Mouse (Mus musculus): ENCODE measurements around the gene Traf5.

The Traf5 gene

GRCm38 (mm10) chr1:192090689-192091567 lies 1.4 kb downstream of the Traf5 start:
- no peak for DNase-seq

GRCm38 (mm10) chr1:192090281-192090680 lies 2.1 kb downstream of the Traf5 start:
- DNase-seq: no peak

- DNase-seq: no peak
Measured at GRCm38 (mm10) chr1:192089208-192090166, 2.9 kb downstream of the Traf5 start.

- DNase-seq: no peak
Measured at GRCm38 (mm10) chr1:192088011-192088410, 4.3 kb downstream of the Traf5 start.

DNA sequence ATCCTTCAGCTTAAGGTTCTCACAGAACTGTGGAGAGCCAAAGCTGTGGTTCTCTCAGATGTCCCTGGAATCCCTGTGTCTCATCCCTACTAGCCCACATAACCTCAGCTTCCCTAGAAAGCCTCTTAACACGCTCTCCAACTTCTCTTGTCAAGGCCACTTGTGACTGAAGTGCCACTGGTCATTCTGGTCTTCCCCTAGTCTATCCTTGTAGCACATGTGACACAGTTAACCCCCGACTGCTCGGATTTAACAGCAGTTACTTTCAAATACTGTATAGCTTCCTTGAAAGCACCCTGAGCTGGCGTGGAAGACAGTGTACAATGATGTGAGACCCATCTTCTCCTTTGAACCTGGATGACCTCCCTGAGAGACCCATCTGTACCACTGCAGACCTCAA lies 5.3 kb downstream of the Traf5 start:
- no peak for DNase-seq

DNA sequence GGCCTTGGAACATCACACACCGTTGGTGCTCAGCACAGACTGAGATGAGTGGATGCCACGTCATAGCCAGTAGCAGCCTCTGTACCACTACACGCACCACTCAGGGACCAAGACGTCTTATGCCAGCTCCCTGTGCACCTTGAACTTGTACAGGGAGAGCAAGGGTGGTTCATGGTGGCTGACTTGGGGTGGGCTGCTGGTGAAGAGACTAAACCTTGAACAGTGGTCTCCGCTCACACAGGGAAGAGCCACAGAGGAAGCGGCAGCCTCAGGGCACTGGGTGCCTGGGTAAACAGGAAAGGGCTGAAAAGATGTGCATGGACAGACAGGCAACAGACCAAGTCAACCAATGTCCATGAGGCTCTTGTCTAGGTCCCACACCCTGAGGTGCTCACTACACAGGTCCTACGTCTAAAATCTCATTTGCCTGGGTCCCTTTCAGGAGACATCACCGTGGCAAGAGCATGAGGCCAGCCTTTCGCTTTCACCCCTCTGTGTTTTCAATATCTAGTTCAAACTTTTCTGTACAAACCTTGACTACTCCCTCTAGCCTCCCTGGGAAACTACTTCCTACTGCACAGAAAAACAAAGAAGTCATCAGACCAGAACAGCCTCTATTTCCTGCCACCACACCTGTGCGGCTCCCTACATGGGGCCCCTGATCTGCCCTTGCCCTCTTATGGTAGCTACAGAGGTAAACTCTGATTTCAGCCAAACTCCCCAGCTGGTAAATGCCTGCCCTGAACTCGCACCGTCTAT lies 5.9 kb downstream of the Traf5 start:
- DNase-seq: no peak

GRCm38 (mm10) chr1:192085218-192085617 lies 7.1 kb downstream of the Traf5 start:
- DNase-seq: no peak

GRCm38 (mm10) chr1:192082646-192083045 lies 9.7 kb downstream of the Traf5 start:
- DNase-seq: no peak

DNA sequence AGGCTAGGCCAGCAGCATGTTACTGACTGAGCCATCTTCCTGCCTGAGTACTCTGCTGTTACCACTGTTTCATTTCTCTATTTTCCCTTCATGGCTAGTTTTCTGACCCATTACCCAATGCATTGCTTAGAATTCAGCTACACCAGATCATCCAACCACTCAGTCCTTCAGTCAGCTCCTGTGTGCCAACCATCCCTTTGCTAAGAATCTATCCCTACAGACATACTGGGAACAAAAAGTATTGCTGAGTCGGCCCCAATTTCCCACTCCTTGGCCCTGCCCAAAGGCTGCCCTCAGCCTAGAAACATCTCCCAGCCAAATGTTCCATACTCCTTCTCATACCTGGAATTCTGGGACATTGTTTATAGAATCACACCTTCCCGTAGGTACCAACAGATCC lies 11.2 kb downstream of the Traf5 start:
- no peak for DNase-seq

DNA sequence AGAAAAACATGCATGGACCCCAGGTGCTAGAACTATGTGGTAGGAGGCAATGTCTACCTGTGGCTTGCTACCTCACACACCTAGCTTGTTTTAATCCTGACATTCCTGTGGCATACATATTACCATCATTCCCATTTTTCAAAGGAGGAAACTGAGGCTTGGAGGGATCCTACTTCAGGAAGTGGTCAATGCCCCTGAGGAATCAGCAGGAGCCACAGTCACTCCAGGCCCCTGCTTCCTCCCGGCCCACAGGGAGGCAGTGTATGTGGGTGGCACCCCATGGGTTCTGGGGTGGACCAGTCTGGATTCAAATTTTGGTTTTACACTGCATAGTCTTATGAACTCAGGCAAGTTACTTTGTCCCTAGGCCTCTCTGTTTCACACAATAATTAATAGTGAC lies 13.2 kb downstream of the Traf5 start:
- no peak for DNase-seq

- peak; percentile 62 to 74 for DNase-seq
Measured at GRCm38 (mm10) chr1:192078406-192078805, 14.0 kb downstream of the Traf5 start.

GRCm38 (mm10) chr1:192076796-192077535 lies 15.4 kb downstream of the Traf5 start:
- peak; percentile 82 to 86 for DNase-seq

DNA sequence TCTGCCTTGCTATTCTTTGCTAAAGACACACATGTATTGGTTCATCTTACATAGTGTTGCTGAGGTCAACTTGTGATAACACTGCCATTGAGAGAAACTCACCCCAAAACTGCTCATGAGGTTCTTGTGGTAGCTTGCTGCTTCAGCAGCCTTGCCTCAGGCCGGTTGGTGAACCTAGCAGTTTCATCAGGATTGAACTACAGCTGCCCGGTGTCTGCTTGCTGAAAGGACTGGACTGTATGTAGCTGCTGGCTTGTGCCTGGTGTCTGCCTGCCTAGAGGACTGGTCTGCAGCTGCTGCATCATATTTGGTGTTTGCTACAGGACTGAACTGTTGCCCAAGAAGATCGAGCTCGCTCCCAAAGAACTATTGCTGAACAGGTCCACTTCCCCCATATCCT lies 16.3 kb downstream of the Traf5 start:
- peak; percentile 29 to 47 for DNase-seq

- DNase-seq: no peak
Measured at GRCm38 (mm10) chr1:192074824-192075223, 17.5 kb downstream of the Traf5 start.

DNA sequence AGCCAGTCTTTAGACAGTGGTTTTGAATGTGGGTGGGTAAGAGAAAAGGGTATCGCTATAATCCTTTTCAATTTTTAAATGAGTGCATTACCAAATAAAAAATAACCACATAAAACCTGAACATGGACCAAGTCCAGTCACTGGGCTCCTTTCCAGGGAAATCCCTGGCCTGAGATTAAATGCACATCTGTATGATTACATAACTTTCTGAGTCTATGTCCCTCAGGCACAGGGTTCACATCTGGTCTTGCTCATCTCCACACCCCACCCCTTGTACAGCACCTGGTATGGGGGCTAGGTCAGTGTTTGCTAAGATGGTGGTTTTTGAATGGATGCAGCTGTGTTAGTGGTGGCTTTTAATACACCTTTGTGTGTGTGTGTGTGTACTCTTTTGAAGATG lies 19.9 kb downstream of the Traf5 start:
- DNase-seq: peak; percentile 39 to 46

- DNase-seq: no peak
Measured at GRCm38 (mm10) chr1:192070618-192071051, 21.7 kb downstream of the Traf5 start.

DNA sequence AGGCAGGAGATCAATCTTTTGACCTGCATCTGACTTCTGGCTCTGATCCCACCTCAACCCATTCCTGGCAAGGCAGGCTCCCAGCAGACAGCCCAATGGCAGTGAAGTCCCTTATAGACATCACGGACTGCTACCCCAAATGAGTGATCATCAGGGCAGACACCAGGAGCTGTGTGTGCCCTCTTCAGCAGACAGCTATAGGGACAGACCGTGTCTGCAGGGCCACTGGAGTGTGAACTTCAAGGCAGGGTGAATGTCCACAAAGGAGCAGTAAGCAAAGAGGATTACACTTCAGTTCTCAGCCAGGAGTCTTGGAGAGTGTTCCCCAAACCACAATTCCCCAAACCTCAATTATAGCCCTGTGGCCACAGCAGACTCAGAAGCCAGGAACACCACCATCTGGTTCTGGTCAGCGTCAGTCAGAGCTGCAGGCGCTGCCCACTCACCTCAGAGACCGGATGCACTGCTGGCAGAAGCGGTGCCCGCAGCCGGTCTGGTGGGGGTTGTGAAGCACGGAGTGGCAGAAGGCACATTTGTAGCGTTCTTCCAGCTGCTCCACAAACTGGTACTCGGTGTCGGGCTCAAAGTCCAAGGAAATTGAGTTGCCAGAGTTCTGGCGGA lies 22.3 kb downstream of the Traf5 start:
- peak; percentile 80 to 81 for DNase-seq

DNA sequence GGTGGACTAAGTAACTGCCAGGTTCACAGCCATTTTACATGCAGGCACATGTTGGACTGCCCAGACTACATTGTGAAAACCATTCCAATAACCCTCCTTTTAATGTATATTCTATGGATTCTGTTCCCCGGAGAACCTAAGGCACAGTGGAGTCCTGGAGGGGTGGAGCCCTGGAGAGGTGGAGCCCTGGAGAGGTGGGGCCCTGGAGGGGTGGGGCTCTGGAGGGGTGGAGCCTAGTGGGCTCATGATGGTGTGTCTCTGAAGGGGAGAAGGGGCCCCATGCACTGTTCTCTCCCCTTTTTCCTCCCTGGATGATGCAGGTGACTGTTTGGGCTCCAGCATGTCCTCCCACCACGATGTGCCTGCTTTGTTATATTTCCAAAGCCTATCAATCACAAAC lies 24.2 kb downstream of the Traf5 start:
- no peak for DNase-seq

- DNase-seq: no peak
Measured at GRCm38 (mm10) chr1:192066956-192067355, 25.4 kb downstream of the Traf5 start.

- DNase-seq: no peak
Measured at GRCm38 (mm10) chr1:192063209-192063946, 29.0 kb downstream of the Traf5 start.

- DNase-seq: no peak
Measured at GRCm38 (mm10) chr1:192062682-192063081, 29.7 kb downstream of the Traf5 start.
